Mouse (Mus musculus): ENCODE measurements at regions not wholly inside any gene's neighbourhood (a gene's known extent, or its start where the extent isn't known, plus 50 kb on each side); places are given as distances from the start of the nearest gene placed in this dataset.

DNA sequence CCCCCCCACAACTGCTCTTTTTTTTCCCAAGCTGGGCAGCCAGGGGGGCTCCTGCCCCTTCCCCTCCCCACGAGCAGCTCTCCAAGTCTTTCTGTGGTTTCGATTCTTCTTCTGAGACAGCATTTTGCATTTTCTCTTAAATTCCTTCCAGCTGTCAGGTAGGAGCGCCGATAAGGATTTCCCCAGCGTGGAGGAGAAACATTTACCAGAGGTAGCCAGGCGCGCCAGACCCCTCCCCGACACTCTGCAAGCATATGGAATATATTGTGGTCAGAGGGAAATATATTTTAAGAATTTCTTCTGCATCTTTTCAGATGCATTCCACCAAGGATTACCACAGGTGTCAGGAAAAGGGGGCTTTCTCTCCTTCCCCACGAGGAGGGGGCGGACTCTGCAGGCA, 111.9 kb downstream of the Tbx5 start:
- DNase-seq = no peak

DNA sequence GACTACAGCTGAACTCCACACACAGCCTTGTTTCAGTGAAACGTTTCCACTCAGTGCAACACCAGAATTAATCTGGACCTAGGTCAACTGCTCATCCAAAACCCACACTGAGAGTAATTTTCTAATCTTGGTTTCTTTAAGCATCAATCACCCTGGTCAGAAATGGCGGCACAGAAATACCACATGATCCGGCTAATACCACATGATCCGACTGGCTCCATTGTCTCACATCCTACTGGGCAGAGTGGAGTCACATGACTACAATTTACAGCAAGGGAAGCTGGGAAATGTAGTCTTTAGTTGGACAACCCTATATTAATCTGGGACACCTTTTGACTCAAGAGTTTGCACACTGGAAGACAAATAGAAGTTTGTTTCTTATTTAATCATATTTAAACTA, 115.9 kb downstream of the Tbx5 start:
- DNase-seq = no peak

DNA sequence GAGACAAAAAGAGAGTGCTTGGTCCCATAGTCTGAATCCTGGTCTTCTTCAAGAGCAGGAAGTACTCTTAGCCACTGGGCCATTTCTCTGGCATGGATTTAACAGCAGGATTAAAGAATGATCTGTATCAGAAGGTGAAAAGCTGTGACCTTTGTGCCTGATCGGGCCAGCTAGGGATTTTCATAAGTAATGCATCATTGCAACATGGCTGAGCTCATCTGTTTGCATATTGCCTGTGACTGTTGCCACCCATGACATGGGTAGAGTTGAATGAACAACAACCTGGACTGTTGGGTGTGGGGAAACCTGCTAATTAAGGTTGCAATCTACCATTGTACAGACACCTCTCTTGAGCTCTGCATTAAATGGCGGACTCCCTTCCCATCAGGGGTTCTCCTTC, 119.6 kb downstream of the Tbx5 start:
- DNase-seq = no peak

DNA sequence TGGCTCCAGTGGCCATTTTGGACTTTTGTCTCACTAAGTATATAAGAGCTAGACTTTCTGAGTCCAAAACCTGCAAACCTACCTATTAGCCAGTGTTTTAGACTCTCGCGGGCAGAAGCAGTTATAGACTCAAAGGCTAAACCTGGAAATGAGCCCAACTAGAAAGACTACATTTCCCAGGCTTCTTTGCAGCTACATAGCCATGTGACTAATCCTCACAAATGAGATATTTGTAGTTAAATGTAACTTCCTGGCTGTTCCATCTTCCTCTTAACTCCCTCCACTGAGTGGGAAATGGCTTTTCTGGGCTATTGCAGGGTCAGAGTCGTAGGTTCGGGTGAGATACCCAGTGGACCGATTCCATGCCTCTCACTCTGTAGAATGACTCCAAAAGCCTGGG, 120.7 kb downstream of the Tbx5 start:
- DNase-seq = no peak

DNA sequence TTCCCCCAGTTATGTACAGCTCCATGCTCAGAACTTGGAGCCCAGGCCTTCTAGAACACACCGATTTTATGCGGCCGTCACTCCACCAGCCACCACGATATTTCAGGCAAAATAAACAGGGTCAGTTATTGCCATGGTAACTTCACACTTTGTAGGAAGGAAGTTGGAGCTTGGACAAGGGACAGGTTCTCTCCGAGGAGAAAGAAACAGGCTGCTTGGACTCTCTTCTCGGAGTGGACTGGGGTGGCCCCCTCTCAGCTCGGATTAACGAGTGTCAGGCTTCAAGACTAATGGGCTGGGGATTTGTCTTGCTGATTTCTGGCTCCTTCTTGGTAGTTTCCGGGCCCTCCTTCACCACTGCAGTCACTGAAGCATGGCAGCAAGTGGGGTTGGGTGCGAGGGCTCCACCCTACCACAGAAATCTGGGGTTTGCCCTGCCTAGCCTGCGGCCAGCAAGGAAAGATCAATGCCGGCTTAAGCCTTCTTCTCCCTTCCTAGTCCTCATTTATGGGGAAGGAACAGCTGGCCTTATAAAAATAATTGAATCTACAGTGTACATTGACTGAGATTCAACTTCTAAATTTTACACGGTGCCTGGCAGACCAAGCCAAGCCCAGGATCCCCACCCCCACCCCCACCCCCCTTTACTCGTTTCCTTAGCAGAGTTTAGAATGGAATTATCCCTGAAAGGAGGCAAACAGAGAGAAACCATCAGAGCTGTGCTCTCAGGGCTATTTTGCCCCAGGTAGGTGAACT, 121.5 kb downstream of the Tbx5 start:
- DNase-seq = no peak

DNA sequence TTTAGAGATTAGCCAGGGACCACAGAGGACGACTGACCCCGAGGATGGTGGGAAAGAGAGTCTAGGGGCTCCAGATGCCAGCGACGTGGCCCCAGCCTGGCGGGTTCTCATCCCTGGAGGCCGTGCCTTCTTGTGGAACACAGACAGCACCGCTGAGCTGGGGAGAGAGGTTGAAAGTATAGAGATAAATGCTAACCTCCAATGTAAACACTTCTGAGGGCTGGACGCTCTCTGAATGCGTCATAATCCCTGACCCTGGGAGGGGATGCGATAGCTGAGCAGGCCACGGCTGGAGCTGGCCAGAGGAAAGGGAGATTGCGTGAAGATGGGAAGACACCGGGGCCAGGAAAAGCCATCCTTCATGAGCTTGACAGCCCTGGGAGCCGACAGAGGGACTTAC, 126.5 kb downstream of the Tbx5 start:
- DNase-seq = no peak

DNA sequence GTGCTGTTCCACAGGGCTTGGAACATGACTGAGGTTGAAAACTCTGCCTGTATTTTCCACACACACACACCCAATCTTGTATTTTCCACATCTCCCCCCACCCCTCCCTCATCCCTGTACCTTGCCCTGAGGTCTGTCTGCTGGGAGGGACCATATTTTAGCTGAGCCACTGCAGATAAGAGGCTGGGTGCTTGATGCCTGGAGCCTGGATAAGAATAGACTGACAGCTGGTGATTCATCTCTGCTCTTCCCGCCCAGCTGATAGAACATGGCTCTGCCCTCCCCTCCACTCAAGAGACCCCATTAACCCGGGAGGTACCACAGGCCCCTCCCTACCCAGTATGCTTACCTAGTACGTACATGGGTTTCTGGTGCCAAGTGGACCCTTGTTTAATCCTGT, 132.3 kb downstream of the Tbx5 start:
- DNase-seq = no peak

DNA sequence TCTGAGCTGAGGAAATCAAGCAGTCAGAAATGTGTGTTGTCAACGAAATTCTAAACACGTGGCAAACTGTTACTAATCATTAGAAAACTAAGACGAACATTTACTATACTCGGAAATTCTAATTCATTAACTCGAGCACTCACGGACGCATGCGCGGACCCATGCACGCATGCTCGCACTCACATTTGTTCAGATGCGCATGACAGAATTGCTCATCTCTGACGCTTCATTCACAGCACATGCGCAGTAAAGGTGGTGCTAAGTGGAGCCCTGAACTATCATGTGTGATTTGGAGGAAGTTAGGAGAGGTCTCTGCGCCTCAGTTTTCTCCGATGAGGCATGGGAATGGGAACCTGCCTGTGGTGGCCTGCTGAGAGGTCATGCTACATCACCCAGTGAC, 138.8 kb downstream of the Tbx5 start:
- no peak for DNase-seq

DNA sequence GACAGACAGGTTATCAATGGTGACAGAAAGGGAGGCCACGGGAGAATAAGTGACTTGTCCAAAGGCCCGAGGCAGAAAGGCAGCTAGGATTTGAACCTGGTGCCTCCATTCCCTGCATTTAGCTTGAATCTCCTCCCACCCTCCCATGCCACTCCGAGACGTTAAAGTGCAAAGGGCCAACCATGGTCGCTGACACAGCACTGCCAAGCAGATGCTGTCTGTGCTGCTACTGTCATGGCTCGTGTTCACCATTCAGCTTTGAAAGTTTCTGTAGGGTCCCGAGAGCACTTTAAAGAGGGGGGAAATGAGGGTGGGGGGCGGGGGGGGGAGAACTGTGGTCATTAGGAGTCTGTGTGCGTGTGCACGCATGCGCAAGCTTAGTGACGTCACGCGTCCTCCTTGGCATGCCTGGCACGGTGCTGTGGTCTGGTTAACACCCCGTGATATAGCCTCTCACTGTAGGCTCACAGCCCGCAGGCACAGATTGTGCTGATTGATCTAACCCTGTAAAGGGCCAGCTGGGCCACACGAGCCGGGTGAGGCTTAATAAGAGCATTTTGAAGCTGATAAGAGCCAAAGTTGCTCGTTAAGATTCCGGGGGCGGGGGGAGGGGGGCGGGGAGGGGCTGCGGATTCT, 140.5 kb downstream of the Tbx5 start:
- DNase-seq = peak; percentile 49 to 68

DNA sequence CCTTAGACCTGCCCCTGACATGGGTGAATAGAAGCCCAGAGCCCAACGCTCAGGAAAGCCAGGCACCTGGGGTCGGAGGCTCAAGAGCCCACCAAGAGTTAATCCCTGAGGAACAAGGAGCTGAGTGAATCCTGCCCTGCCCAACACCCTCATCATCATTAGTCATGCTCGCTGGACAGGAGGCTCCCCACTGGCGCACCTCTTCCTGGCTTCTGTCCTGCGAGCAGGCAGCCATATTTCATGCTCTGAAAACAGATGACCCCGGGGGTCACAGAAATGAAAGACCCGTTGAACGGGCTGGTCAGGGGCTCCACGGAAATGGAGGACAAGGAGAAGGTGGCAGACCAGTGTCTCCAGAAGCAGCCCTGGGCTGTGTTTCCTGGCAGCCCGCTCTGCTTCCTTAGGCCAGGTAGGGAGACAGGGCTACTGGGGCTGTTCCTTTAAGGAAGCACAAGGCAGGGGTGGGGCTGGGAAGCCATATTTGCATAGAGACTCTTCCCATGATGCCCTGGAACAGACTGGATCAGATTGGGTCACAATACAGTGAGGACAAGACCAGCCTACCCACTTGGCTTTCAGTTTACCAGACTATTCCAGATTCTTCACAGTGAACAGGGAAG, 138.1 kb upstream of the Rbm19 start:
- DNase-seq = no peak

DNA sequence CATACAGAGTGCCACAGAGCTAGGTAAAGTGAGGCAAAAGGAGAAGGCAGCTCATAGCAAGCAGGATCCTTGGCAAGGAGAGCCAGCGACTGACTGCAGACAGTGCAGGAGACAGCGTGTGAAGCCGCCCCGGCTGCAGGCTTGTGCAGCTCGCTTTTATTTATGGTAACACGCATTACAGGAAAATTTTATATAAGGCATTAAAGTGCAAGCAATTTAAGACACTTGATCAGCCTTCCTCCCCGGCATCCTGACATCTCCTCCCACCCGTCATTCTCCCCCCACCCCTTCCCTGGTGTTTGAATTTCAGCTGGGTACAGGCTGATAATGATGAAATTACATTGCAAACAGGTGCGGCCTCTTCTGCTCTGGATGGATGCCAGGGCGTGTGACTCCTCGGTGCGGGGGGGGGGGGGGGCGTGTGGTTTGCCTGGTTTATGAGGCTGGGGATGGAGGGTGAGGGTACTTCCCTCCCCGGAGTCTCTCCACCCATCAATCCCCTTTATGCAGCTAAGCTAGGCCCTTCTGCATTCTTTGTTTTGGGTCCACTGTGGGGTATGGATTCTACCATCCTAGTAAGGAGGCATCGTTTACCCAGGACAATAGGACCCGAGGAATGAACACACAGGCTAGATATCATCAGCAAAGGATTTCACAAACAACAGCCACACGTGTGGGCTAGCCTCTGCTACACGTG, 135.0 kb upstream of the Rbm19 start:
- DNase-seq = no peak

DNA sequence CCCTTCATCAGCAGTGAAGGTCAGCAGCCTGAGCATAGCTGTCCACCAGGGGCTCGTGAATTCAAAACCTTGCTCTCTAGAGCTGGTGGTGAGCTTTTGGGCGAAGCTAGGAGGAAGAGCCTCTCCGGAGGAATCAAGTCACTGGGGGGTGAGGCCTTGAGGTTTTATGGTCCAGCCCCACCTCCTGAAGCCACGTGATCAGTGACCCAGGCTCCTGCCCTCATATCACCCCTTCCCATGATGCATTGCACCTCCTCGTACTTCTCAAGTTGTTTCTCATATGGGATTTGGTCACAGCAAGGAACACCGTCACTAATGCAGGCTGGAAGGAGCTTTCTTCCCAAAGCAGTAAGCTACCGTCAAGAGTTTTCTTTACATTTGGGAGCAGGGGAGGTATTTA, 132.1 kb upstream of the Rbm19 start:
- no peak for DNase-seq

DNA sequence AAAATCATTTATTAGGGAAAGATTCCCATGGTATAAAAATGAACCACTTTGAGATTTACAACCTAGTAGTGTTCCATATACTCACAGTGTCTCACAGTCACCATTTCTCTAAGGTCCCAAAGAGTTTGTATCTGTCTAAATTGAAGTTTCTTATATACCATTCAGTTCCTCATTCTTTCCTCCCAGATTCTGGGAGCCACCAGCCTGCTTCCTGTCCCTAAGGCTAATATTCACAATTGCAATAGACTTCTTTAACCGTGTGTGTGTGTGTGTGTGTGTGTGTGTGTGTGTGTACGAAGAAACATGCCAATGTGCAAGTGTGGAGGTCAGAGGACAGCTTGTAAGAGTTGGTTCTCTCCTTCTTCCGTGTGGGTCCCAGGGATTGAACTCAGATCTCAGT, 124.1 kb upstream of the Rbm19 start:
- DNase-seq = no peak

DNA sequence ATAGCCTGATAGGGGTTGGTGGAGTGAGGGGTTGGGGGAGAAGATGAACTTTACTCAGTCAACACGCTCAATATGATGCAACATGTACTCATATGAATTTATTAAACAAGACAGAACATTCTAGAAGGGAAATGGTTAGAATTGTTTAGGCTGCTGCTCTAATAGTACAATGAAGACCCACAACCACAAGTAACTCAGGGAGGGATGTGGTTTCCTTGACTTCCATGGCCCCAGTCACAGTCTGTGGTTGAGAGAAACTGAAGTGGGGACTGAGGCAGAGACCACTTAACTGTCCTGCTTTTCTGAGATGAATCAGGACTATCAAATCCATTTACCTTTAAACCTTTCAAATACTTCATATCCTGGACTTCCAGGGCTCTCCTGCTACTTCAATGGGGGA, 120.5 kb upstream of the Rbm19 start:
- DNase-seq = no peak

DNA sequence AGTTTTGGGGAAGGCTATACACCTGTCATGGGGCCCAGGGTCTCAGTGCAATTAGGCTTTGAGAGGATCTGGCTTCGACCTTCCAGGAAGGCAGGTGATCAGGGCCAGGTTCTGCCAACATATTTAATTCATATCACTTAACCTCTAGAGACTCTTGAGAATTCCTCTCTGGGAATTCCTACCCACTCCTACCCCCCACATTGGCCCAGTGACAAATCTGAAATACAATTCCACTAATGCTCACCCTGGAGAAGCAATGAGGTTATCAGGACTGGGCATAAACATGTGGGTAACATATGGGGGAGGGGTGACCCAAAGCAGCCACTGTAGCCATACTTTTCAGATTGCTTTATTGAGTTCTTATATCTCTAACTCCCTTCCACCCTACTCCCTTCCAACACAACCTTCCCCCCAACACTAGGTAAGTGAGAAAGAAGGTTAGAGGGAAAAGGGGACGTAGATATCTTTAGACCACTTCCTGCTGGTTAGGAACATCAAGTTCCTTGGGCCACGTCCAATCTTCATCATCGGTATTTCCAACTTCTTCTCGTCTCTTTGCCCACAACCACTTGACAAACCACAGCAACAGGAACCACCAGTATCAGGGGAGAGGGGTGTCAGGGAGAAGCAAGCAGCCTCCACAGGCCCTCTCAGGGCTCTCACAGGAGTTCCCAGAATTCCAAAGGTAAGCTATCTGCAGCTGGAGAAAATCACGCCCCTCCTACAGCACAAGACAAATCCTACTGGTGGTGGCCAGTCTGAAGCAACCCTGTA, 110.4 kb upstream of the Rbm19 start:
- DNase-seq = no peak

DNA sequence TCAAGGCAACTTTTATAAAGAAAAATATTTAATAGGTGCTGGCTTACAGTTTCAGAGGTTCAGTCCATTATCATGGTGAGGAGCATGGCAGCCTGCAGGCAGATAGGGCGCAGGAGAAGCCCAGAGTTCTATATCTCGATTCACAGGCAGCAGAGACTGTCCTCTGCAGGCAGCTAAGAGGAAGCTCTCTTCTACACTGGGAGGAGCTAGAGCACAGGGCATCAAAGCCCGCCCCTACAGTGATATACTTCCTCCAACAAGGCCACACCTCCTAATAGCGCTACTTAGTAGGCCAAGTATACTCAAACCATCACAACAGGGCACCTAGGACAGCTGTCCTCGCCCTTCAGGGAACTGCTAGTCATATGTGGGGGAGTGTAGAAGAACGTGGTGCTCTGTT, 108.5 kb upstream of the Rbm19 start:
- DNase-seq = no peak

DNA sequence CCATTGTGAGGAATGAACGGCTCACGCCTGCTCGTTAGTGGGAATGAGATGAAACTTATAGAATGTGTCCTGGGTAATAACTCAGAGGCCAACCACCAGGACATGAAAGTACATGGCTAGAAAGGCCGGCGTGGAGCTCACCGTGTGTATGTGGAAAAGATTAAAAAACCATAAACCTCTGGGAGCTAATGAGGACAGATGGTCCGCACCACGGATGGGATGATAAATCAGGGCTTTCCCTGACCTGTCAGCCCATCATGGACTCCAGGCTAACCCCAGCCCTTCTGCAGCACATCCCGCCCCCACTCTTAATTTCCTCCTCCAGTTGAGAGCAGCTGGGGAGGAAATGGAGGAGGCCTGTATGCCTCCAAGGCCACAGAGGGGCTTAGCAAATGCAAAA, 108.0 kb upstream of the Rbm19 start:
- no peak for DNase-seq

DNA sequence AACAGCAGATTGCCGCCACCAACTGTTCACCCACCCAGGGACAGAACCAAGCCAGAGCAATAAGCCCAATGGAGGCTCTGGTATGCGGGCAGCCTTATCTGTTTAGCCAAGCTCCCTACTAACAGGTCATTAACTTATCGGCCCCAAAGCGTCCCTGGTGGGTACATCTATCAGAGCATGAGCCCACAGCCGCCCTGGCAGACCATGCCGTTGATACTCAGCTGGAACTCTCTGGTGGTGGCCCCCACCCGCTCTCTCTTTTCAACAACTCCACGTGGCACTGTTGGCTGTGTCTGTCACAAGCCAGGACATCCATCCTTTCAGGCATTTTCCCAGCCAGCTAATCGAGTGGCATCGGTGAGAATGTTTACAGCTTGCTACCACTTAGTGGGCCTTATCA, 100.8 kb upstream of the Rbm19 start:
- DNase-seq = no peak

DNA sequence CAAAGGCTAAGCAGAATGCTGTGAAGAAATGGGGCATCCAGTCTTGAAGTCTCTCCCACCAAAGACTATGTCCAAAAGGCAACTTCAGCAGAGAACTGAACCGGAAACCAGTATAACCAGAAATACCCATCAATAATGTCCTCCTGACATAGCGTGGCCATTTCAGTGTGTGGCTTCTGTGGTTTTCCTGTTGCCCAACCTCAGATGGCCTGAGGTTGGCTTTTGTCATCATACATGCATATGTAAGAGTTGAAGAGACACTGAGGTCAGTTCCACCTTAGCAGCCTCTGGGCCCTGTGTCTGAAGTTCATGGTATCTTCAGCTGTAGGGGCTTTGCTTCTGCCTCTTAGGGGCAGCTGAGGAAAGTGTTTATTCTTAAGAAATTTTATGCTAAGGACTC, 98.1 kb upstream of the Rbm19 start:
- no peak for DNase-seq

DNA sequence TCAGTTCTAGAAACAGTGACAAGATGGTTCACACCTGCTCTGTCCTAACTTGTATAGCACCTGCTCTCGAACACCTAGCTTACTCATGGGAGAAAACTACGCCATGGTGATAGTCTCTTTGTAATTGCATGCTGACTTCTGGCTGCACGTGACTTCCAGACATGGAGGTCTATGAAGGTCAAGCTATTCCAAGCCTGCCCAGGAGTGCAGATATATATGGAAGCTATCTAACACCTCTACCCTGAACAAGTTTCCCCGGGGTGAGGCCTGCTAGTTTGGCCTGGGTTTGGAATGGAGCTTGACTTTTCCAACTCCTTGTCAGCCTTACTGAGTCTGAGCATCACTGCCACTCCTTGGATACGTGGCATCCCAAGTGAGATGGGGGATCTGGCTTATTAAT, 95.5 kb upstream of the Rbm19 start:
- DNase-seq = no peak

DNA sequence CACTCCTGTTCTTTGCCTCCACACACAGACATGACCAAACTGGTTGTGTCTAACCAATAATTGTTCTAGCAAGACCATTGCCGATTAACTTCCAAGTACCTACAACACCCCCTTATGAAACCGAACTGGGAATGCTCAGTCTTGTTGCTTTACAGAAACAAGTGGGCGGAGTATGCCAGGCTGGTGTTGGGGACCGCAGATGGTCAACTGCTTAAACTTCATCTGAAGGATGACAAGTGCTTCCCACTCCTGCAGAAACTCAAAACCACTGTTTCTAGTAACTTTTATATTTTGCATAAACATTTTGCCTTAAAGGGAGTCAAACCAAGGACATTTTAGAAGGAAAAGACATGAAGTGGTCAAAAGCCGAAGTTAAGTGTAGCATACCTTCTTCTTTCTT, 94.0 kb upstream of the Rbm19 start:
- no peak for DNase-seq

DNA sequence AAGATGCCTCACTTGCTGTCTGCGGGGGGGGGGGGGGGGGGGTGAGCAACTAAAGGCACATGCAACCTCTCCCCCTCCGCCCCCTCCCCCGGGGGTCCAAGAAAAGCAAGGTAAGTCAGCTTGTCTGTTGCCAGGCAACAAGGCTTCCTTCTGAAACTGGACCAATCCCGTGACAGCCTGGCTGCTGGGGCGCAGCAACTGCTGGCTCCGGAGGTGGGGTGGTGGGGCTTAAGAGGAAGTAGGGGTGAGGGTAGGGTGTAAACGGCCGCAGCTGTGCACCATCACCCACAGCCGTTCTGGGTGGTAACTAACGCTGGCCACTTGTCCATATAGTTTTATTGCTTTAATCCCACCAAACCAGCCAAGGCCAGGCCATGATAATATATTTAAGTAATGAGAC, 92.2 kb upstream of the Rbm19 start:
- DNase-seq = no peak

DNA sequence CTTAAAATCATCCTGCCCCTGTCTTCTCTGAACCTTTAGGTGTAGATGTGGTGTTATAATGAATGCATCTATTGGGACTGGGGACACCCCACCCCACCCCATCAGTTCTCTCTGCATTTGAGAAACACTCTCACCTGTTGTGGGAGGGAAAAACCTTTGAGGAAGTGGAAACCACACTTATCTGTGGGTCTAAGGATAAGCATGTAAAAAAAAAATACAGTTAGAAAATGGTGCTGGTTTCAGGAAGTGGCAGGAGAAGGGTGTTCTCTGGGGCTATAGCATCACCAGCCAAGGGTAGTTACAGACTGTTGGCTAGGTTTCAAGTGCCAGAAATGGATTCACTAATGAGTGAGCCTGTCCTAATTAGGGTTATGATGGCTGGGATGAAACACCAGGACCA, 91.1 kb upstream of the Rbm19 start:
- DNase-seq = no peak
